Mouse (Mus musculus) yolk sac, embryonic 10.5 days (tissue): ENCODE data around the gene Tapbpl.
A peak's percentile ranks its signal among the peaks of the same experiment; 100 is the strongest.

Source experiments
- DNase-seq: peaks from one replicate; pipeline ENCODE4 v3.0.0-alpha.2; 2017; ENCODE audit warnings: low spot score

The Tapbpl gene

GRCm38 (mm10) chr6:125197166-125197565 lies 34.5 kb downstream of the Tapbpl start:
- no peak for DNase-seq

DNA sequence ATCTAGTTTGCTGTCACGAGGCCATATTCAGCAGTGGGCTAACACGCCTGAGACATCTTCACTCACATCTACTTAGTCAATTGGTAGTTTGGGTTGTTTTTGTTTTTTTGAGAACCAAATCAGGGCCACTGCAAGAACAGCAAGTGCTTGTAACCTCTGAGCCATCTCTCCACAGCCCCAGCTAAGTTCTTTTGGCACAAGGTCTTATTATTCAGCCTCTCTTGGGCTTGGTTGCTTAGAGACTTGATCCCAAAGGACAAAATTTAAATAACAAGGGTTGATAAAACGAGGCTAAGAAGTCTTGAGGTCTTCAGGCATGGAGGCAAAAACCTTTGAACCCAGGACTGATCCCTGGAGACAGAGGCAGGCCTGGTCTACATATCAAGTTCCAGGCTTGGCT lies 35.4 kb downstream of the Tapbpl start:
- no peak for DNase-seq

GRCm38 (mm10) chr6:125195541-125196075 lies 36.1 kb downstream of the Tapbpl start:
- DNase-seq: no peak

- DNase-seq: no peak
Measured at GRCm38 (mm10) chr6:125193390-125193789, 38.3 kb downstream of the Tapbpl start.

GRCm38 (mm10) chr6:125192841-125193240 lies 38.8 kb downstream of the Tapbpl start:
- DNase-seq: no peak

DNA sequence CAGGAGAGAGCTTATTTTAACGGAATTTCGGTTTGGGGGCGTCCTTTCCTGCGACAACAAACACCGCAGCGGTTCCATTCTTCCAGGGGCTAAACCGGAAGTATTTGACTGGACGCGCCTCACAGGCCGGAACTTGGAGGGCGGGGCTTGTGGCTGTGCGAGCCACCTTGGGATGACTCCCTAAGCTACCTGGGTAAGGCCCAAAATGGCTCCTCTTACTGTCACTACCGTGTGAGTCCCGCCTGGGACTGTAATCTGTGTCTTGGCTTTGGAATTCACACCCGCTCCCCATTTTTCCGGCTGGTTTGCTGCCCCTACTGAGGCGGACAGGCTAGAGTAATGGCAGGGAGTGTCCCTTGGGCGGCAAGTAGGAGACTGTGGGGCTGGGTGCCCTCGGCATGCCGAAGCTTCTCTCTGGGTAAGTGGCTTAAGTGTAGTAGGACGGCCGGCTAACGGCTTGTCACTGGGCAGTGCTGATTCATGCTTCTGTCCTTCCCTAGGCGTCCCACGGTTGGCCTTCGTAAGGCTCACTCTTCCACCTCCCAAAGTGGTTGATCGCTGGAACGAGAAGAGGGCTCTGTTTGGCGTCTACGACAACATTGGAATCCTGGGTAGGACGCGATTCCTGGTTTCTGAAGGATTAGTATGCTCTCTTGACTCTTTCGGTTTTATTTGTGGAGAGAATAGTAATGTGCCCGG lies 39.5 kb downstream of the Tapbpl start:
- DNase-seq: peak; percentile 96

DNA sequence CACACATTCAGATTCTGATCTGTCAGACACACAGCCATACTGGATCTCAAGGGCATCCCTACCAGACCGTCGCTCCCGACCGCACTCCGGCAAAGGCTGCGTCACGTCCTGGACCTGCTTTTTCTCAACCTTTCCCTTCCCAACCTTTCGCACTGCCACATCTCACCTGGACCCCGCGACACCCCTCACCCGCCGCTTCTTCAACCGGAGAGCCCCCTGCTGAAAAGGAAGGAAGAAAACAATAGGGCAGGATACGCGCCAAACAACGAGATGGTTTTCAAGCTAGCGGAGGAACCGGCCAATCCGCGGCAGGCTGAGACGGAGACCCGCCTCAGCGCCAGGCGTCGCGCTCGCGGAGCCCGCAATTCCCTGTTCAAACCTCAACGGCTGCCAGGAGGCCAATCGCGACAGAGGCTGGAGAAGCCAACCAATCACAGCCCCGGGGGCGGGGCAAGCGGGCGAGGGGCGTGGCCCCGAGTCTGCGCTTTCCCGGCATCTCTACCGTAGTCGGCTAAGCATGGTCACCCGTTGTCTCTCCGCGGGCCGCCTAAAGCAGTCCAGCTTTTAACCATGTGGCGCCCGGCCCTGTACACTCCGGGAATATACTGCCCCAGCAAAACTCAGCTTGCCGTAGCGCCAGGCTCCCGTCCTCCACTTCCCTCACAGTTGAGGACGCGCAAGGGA lies 40.2 kb downstream of the Tapbpl start, which contains the start of the genes Ncapd2 and Mrpl51:
Gene Ncapd2 (minus strand): TSS at position 370 of the 684 bp plus-strand sequence.
Gene Mrpl51 (plus strand): TSS at position 470 of the 684 bp plus-strand sequence.
- DNase-seq: peak; percentile 99

GRCm38 (mm10) chr6:125190816-125191215 lies 40.8 kb downstream of the Tapbpl start:
- no peak for DNase-seq

DNA sequence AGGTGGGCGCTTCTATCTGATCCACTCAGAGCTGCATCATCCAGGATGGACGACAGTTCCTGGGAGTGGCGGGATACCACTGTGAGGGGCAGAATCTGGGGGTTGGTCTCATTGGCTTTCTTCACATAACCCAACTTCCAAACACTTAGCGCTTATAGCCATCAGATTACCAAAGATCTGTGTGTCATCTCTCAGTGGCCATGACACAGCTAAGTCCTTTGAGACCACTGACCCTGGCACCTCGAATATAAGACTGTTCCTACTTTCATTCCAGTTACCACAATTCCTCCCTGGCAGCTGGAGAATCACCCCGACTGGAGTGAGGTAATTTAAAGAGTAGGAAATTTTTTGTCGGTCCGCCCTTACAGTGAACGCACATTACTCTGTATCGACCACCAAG lies 45.5 kb downstream of the Tapbpl start:
- no peak for DNase-seq

GRCm38 (mm10) chr6:125182133-125182532 lies 49.5 kb downstream of the Tapbpl start:
- no peak for DNase-seq

- no peak for DNase-seq
Measured at GRCm38 (mm10) chr6:125179601-125180000, 52.1 kb downstream of the Tapbpl start.

DNA sequence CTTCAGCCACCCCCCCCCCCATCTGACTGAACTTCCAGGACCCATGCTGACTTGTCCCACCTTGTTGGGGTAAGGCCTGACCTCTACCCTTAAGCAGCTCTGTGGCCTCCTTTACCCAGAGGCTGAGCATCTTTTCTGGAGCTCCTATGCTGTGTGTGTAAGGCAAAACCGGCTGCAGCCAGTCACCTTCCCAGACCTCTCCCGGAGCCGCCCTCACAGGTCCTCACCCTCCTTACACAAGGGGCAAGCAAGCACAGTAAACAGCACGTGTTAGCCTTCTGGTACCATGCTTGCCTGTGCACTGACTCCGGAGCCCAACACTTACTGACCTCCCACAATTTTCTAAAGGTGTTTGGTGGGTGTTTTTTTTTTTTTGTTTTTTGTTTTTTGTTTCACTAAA lies 56.2 kb downstream of the Tapbpl start:
- DNase-seq: no peak
